In the genomic region with DNA sequence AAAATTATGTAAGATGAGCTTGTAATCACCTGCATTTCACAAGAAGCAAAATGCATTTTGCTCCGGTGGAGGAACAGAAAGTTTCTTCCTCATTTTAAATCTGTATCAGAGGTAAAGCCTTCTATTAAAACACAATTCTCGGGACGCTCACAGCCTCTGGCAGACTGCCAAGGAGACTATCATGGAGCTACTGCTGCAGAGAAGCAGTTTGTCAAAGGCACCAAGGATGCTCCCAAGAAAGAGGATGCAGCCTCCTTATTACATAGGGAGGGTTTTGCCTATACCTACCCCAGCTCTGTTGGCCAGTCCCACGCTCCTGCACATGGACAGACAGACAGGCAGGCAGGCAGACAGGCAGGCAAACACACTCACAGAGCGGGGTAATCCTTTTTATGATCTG, we compare ENCODE assay signal across 9 mouse cellular contexts. TPM values are rescaled to one million over a fixed set of nuclear protein-coding genes. Genes with fewer than 3 reads are reported as not detected.
DNase-seq lines count a peak whose midpoint lies in the region; ATAC-seq and TF ChIP-seq lines count a peak whose summit lies in the region.
"Had no signal": no experiment of that assay in that cellular context is flagged by ENCODE, and none has a peak within 500 bp of the region (broad histone marks: within the 10 kb centered on the region; RNA-seq: fewer than 3 reads in every experiment).

No protein-coding gene starts in this region.

- no peak for TF ChIP-seq POLR2A in cerebellum, adult 2 months (IDR thresholded peaks at IDR 0.05; ENCODE audit: borderline replicate concordance, insufficient read depth, low read length)

- no peak overlapping the region for H3K9ac ChIP-seq in midbrain, embryonic 14.5 days (replicated peaks; ENCODE audit: low read length)
- H3K9ac ChIP-seq: liver, embryonic 14.5 days had no signal

- ATAC-seq in midbrain, embryonic 14.5 days (ENCODE audit: low FRiP score, low TSS enrichment) = no peak; the same call in 1 of the 2 replicates

- H3K27me3 ChIP-seq in cerebellum, adult 2 months (ENCODE audit: control insufficient read depth, insufficient read depth, low read length) = no peaks in the 10 kb centered on the region
- H3K27me3 ChIP-seq in midbrain, embryonic 14.5 days (ENCODE audit: control insufficient read depth, insufficient read depth, low read length) = no peaks in the 10 kb centered on the region

- H3K4me3 ChIP-seq in cerebellum, adult 2 months (replicated peaks; ENCODE audit: insufficient read depth, low read depth, low read length) = no peak overlapping the region
- H3K4me3 ChIP-seq in midbrain, embryonic 14.5 days (replicated peaks; ENCODE audit: low read depth, low read length) = no peak overlapping the region

- TF ChIP-seq CTCF in cerebellum, adult 2 months (IDR thresholded peaks at IDR 0.05; ENCODE audit: borderline replicate concordance, insufficient read depth, low read depth, low read length) = no peak

- no peaks in the 10 kb centered on the region for H3K36me3 ChIP-seq in midbrain, embryonic 14.5 days (ENCODE audit: control insufficient read depth, insufficient read depth, low read length)

- peak; percentile 38 for DNase-seq in gastrocnemius, postnatal 10 days
- no peak for DNase-seq in gastrocnemius, adult 8-10 months (ENCODE audit: low spot score in 2 of 2)
- peak; percentile 33 for DNase-seq in lung, postnatal 10 days
- DNase-seq in lung, postnatal 4 days = no peak
- peak; percentile 35 to 36 for DNase-seq in cerebellum, adult 2 months
- DNase-seq in midbrain, embryonic 14.5 days = peak; percentile 88
- DNase-seq in frontal cortex, postnatal 25 days (ENCODE audit: low spot score in 2 of 2) = no peak
- DNase-seq in thymus, postnatal 14 days = no peak

- no peak overlapping the region for H3K27ac ChIP-seq in cerebellum, adult 2 months (ENCODE audit: insufficient read depth, low read length)
- peak overlapping the region; percentile 63 for H3K27ac ChIP-seq in midbrain, embryonic 14.5 days (replicated peaks; ENCODE audit: low read depth, low read length)
- H3K27ac ChIP-seq: liver, embryonic 14.5 days had no signal

- no peaks in the 10 kb centered on the region for H3K9me3 ChIP-seq in midbrain, embryonic 14.5 days (ENCODE audit: control insufficient read depth, low read length)

- WGBS in cerebellum, adult 2 months = 43% methylated on average over 5 of the region's 5 CpGs
- WGBS in midbrain, embryonic 14.5 days = 31% methylated on average over 5 of the region's 5 CpGs

- H3K4me1 ChIP-seq in cerebellum, adult 2 months (ENCODE audit: control insufficient read depth, insufficient read depth, low read length) = no peaks in the 10 kb centered on the region; the same call in 1 of the 2 replicates
- H3K4me1 ChIP-seq in midbrain, embryonic 14.5 days (ENCODE audit: control insufficient read depth, insufficient read depth, low read length) = 0 out of 2 replicates have a peak, but pooled peaks cover 8% of the 10 kb centered on the region

- H3K4me2 ChIP-seq in midbrain, embryonic 14.5 days (ENCODE audit: low read length) = no peak overlapping the region

RNA-seq across cellular contexts. Expression of gene Klhl29, which starts 16.4 kb away (rescaled TPM):
- total RNA-seq in gastrocnemius, postnatal 10 days (2021) = 1 to 10 TPM; 4.5 to 5.4 TPM
- 1 to 10 TPM; 2.1 to 3.5 (median 2.7) TPM for total RNA-seq in gastrocnemius, adult 8-10 months (2022)
- polyA plus RNA-seq in cerebellum, adult 2 months (2012; rRNA removed) = 14.7 and 15.2 TPM in 2 replicates
- polyA plus RNA-seq in midbrain, embryonic 14.5 days (2014; fragmentation: Nextera tagmentation; extraction: Ambion mirVana) = 8.4 and 9.5 TPM in 2 replicates

Comparison
In these comparisons a context has a peak if more than half of its experiments do, and no peak if none do; other contexts are left out.
1. DNase-seq: peak in gastrocnemius, postnatal 10 days (single experiment), lung, postnatal 10 days (single experiment), cerebellum, adult 2 months (2 of 2) and midbrain, embryonic 14.5 days (single experiment); none in gastrocnemius, adult 8-10 months (0 of 2), lung, postnatal 4 days (0 of 2), frontal cortex, postnatal 25 days (0 of 2) and thymus, postnatal 14 days (single experiment).